Mouse (Mus musculus) stomach, postnatal 0 days (tissue): Measurements from ENCODE around the gene Ptch1.

Experiments
- CTCF ChIP-seq: IDR thresholded peaks from 2 replicates; pipeline ENCODE4 v1.5.1; 2016; ENCODE audit warnings: antibody characterized with exemption, low read depth, mild to moderate bottlenecking, moderate library complexity
- EP300 ChIP-seq: optimal IDR thresholded peaks from 2 replicates; pipeline ENCODE3; 2016; ENCODE audit warnings: antibody characterized with exemption

- TF ChIP-seq CTCF (no peak), EP300 (no peak)
Measured at GRCm38 (mm10) chr13:63565320-63566017, 7.9 kb downstream of the Ptch1 start.
